Mouse (Mus musculus): ENCODE measurements around the gene Epor. TPM values are rescaled to one million over a fixed set of nuclear protein-coding genes. Genes with fewer than 3 reads are reported as not detected.

Epor gene
- polyA plus RNA-seq, 1 experiment, result 152 TPM

- H3K4me3 ChIP-seq (replicated peaks; ENCODE audit: control insufficient read depth, low read depth, low read length), result no peak overlapping the region
- H3K27ac ChIP-seq (ENCODE audit: control insufficient read depth, insufficient read depth, low read depth, low read length, poor library complexity), result no peak overlapping the region
- 82% methylated on average over 26 of the region's 26 CpGs for WGBS
- no peaks in the 10 kb centered on the region; the same call in 1 of the 2 replicates for H3K4me1 ChIP-seq (ENCODE audit: control insufficient read depth, insufficient read depth, low read length)
- TF ChIP-seq CTCF (IDR thresholded peaks at IDR 0.05; ENCODE audit: control insufficient read depth, insufficient read depth, low read length) (no peak), POLR2A (IDR thresholded peaks at IDR 0.05; ENCODE audit: borderline replicate concordance, control insufficient read depth, low read depth, low read length) (no peak)
Measured at GRCm38 (mm10) chr9:21960558-21961208, 2.6 kb downstream of the Epor start.

GRCm38 (mm10) chr9:21960135-21960534 lies 3.2 kb downstream of the Epor start:
- TF ChIP-seq POLR2A (IDR thresholded peaks at IDR 0.05; ENCODE audit: borderline replicate concordance, control insufficient read depth, low read depth, low read length) (no peak), CTCF (IDR thresholded peaks at IDR 0.05; ENCODE audit: control insufficient read depth, insufficient read depth, low read length) (no peak)
- Histone ChIP-seq H3K4me1 (ENCODE audit: control insufficient read depth, insufficient read depth, low read length) (no peaks in the 10 kb centered on the region; the same call in 1 of the 2 replicates), H3K4me3 (replicated peaks; ENCODE audit: control insufficient read depth, low read depth, low read length) (no peak overlapping the region), H3K27ac (ENCODE audit: control insufficient read depth, insufficient read depth, low read depth, low read length, poor library complexity) (no peak overlapping the region)
- WGBS, result 90% methylated on average over 9 of the region's 9 CpGs

GRCm38 (mm10) chr9:21959244-21959643 lies 4.1 kb downstream of the Epor start:
- H3K4me1 ChIP-seq (ENCODE audit: control insufficient read depth, insufficient read depth, low read length), result no peaks in the 10 kb centered on the region; the same call in 1 of the 2 replicates
- WGBS, result 94% methylated on average over 7 of the region's 7 CpGs
- H3K27ac ChIP-seq (ENCODE audit: control insufficient read depth, insufficient read depth, low read depth, low read length, poor library complexity), result no peak overlapping the region; the same call in 1 of the 2 replicates
- H3K4me3 ChIP-seq (replicated peaks; ENCODE audit: control insufficient read depth, low read depth, low read length), result no peak overlapping the region
- TF ChIP-seq POLR2A (IDR thresholded peaks at IDR 0.05; ENCODE audit: borderline replicate concordance, control insufficient read depth, low read depth, low read length) (no peak), CTCF (IDR thresholded peaks at IDR 0.05; ENCODE audit: control insufficient read depth, insufficient read depth, low read length) (no peak)

GRCm38 (mm10) chr9:21958372-21958771 lies 4.9 kb downstream of the Epor start:
- H3K27ac ChIP-seq (ENCODE audit: control insufficient read depth, insufficient read depth, low read depth, low read length, poor library complexity), result no peak overlapping the region
- no peak overlapping the region for H3K4me3 ChIP-seq (replicated peaks; ENCODE audit: control insufficient read depth, low read depth, low read length)
- TF ChIP-seq POLR2A (IDR thresholded peaks at IDR 0.05; ENCODE audit: borderline replicate concordance, control insufficient read depth, low read depth, low read length) (no peak), CTCF (IDR thresholded peaks at IDR 0.05; ENCODE audit: control insufficient read depth, insufficient read depth, low read length) (no peak)
- 83% methylated on average over 5 of the region's 5 CpGs for WGBS
- no peaks in the 10 kb centered on the region; the same call in 1 of the 2 replicates for H3K4me1 ChIP-seq (ENCODE audit: control insufficient read depth, insufficient read depth, low read length)

GRCm38 (mm10) chr9:21955570-21956281 lies 7.6 kb downstream of the Epor start, which contains the start of gene Swsap1:
TSS of gene Swsap1 (plus strand) at chr9:21955755.
- Histone ChIP-seq H3K27ac (ENCODE audit: control insufficient read depth, insufficient read depth, low read depth, low read length, poor library complexity) (peak within 1 kb of the TSS; percentile 90), H3K4me1 (ENCODE audit: control insufficient read depth, insufficient read depth, low read length) (no peaks in the 10 kb centered on the region; the same call in 1 of the 2 replicates), H3K4me3 (replicated peaks; ENCODE audit: control insufficient read depth, low read depth, low read length) (peak within 1 kb of the TSS; percentile 72)
- TF ChIP-seq CTCF (IDR thresholded peaks at IDR 0.05; ENCODE audit: control insufficient read depth, insufficient read depth, low read length), result no peak
- peak; percentile 58 for TF ChIP-seq POLR2A (IDR thresholded peaks at IDR 0.05; ENCODE audit: borderline replicate concordance, control insufficient read depth, low read depth, low read length)
- 0% methylated on average over 54 of the region's 54 CpGs for whole genome bisulfite sequencing

GRCm38 (mm10) chr9:21955225-21955569 lies 8.1 kb downstream of the Epor start:
- Histone ChIP-seq H3K27ac (ENCODE audit: control insufficient read depth, insufficient read depth, low read depth, low read length, poor library complexity) (peak overlapping the region; percentile 31), H3K4me1 (ENCODE audit: control insufficient read depth, insufficient read depth, low read length) (no peaks in the 10 kb centered on the region; the same call in 1 of the 2 replicates), H3K4me3 (replicated peaks; ENCODE audit: control insufficient read depth, low read depth, low read length) (peak overlapping the region; percentile 72)
- under 1% methylated on average over 18 of the region's 18 CpGs for WGBS
- TF ChIP-seq POLR2A (IDR thresholded peaks at IDR 0.05; ENCODE audit: borderline replicate concordance, control insufficient read depth, low read depth, low read length) (no peak), CTCF (IDR thresholded peaks at IDR 0.05; ENCODE audit: control insufficient read depth, insufficient read depth, low read length) (peak; percentile 45)

- H3K4me3 ChIP-seq (replicated peaks; ENCODE audit: control insufficient read depth, low read depth, low read length), result no peak overlapping the region
- H3K4me1 ChIP-seq (ENCODE audit: control insufficient read depth, insufficient read depth, low read length), result no peaks in the 10 kb centered on the region; the same call in 1 of the 2 replicates
- H3K27ac ChIP-seq (ENCODE audit: control insufficient read depth, insufficient read depth, low read depth, low read length, poor library complexity), result no peak overlapping the region
- TF ChIP-seq CTCF (IDR thresholded peaks at IDR 0.05; ENCODE audit: control insufficient read depth, insufficient read depth, low read length) (no peak), POLR2A (IDR thresholded peaks at IDR 0.05; ENCODE audit: borderline replicate concordance, control insufficient read depth, low read depth, low read length) (no peak)
- WGBS, result 70% methylated on average over 3 of the region's 3 CpGs
Measured at GRCm38 (mm10) chr9:21954635-21955034, 8.7 kb downstream of the Epor start.

- TF ChIP-seq POLR2A (IDR thresholded peaks at IDR 0.05; ENCODE audit: borderline replicate concordance, control insufficient read depth, low read depth, low read length), result no peak
- no peak for TF ChIP-seq CTCF (IDR thresholded peaks at IDR 0.05; ENCODE audit: control insufficient read depth, insufficient read depth, low read length)
- WGBS, result 26% methylated on average over 3 of the region's 3 CpGs
Measured at GRCm38 (mm10) chr9:21953600-21953999, 9.7 kb downstream of the Epor start.

More at GRCm38 (mm10) chr9:21953600-21953999, 9.7 kb downstream of the Epor start:
- H3K4me3 ChIP-seq (replicated peaks; ENCODE audit: control insufficient read depth, low read depth, low read length), result no peak overlapping the region
- no peak overlapping the region for H3K27ac ChIP-seq (ENCODE audit: control insufficient read depth, insufficient read depth, low read depth, low read length, poor library complexity)
- no peaks in the 10 kb centered on the region; the same call in 1 of the 2 replicates for H3K4me1 ChIP-seq (ENCODE audit: control insufficient read depth, insufficient read depth, low read length)
